Mouse (Mus musculus): ENCODE data around the gene Myl12a. TPM values are rescaled to one million over a fixed set of nuclear protein-coding genes. Genes with fewer than 3 reads are reported as not detected.

Myl12a gene
- polyA plus RNA-seq, 1 experiment from 2014 or later: 171 TPM

- Histone ChIP-seq H3K27me3 (ENCODE audit: control insufficient read depth, insufficient read depth, low read depth, low read length) (no peaks in the 10 kb centered on the region), H3K36me3 (ENCODE audit: control insufficient read depth, insufficient read depth) (no peaks in the 10 kb centered on the region), H3K27ac (ENCODE audit: low read length) (no peak overlapping the region), H3K4me1 (ENCODE audit: control insufficient read depth, low read depth, low read length) (no peaks in the 10 kb centered on the region), H3K4me2 (ENCODE audit: low read depth, low read length) (no peak overlapping the region), H3K9ac (ENCODE audit: low read depth, low read length) (no peak overlapping the region), H3K4me3 (ENCODE audit: low read depth, low read length) (no peak overlapping the region), H3K9me3 (replicated peaks; ENCODE audit: control insufficient read depth, low read length) (no peaks in the 10 kb centered on the region)
- no peak for ATAC-seq (ENCODE audit: low read depth)
- WGBS (ENCODE audit: insufficient replicate concordance): 46% methylated on average over 5 of the region's 5 CpGs
Measured at GRCm38 (mm10) chr17:71034472-71034871, 31.8 kb upstream of the Myl12a start.

GRCm38 (mm10) chr17:71032719-71033118 lies 30.0 kb upstream of the Myl12a start:
- no peaks in the 10 kb centered on the region for H3K9me3 ChIP-seq (replicated peaks; ENCODE audit: control insufficient read depth, low read length)
- no peaks in the 10 kb centered on the region for H3K4me1 ChIP-seq (ENCODE audit: control insufficient read depth, low read depth, low read length)
- H3K36me3 ChIP-seq (ENCODE audit: control insufficient read depth, insufficient read depth): no peaks in the 10 kb centered on the region
- WGBS (ENCODE audit: insufficient replicate concordance): 74% methylated on average over 10 of the region's 10 CpGs
- no peaks in the 10 kb centered on the region for H3K27me3 ChIP-seq (ENCODE audit: control insufficient read depth, insufficient read depth, low read depth, low read length)
- ATAC-seq (ENCODE audit: low read depth): no peak
- H3K9ac ChIP-seq (ENCODE audit: low read depth, low read length): no peak overlapping the region
- H3K4me2 ChIP-seq (ENCODE audit: low read depth, low read length): no peak overlapping the region
- no peak overlapping the region for H3K27ac ChIP-seq (ENCODE audit: low read length)
- no peak overlapping the region for H3K4me3 ChIP-seq (ENCODE audit: low read depth, low read length)

- no peak for ATAC-seq (ENCODE audit: low read depth)
- H3K27ac ChIP-seq (ENCODE audit: low read length): no peak overlapping the region
- H3K9ac ChIP-seq (ENCODE audit: low read depth, low read length): no peak overlapping the region
- no peaks in the 10 kb centered on the region for H3K4me1 ChIP-seq (ENCODE audit: control insufficient read depth, low read depth, low read length)
- H3K36me3 ChIP-seq (ENCODE audit: control insufficient read depth, insufficient read depth): no peaks in the 10 kb centered on the region
- WGBS (ENCODE audit: insufficient replicate concordance): 80% methylated on average over 3 of the region's 3 CpGs
- no peak overlapping the region for H3K4me3 ChIP-seq (ENCODE audit: low read depth, low read length)
- H3K4me2 ChIP-seq (ENCODE audit: low read depth, low read length): no peak overlapping the region
- no peaks in the 10 kb centered on the region for H3K27me3 ChIP-seq (ENCODE audit: control insufficient read depth, insufficient read depth, low read depth, low read length)
- no peaks in the 10 kb centered on the region for H3K9me3 ChIP-seq (replicated peaks; ENCODE audit: control insufficient read depth, low read length)
Measured at GRCm38 (mm10) chr17:71027186-71027585, 24.5 kb upstream of the Myl12a start.

- Histone ChIP-seq H3K4me2 (ENCODE audit: low read depth, low read length) (no peak overlapping the region), H3K4me3 (ENCODE audit: low read depth, low read length) (no peak overlapping the region), H3K27me3 (ENCODE audit: control insufficient read depth, insufficient read depth, low read depth, low read length) (no peaks in the 10 kb centered on the region), H3K27ac (ENCODE audit: low read length) (no peak overlapping the region), H3K9ac (ENCODE audit: low read depth, low read length) (no peak overlapping the region), H3K4me1 (ENCODE audit: control insufficient read depth, low read depth, low read length) (no peaks in the 10 kb centered on the region), H3K36me3 (ENCODE audit: control insufficient read depth, insufficient read depth) (no peaks in the 10 kb centered on the region), H3K9me3 (replicated peaks; ENCODE audit: control insufficient read depth, low read length) (no peaks in the 10 kb centered on the region)
- WGBS (ENCODE audit: insufficient replicate concordance): 65% methylated on average over 8 of the region's 8 CpGs
- no peak for ATAC-seq (ENCODE audit: low read depth)
Measured at GRCm38 (mm10) chr17:71025922-71026321, 23.2 kb upstream of the Myl12a start.

GRCm38 (mm10) chr17:71024071-71024470 lies 21.4 kb upstream of the Myl12a start:
- ATAC-seq (ENCODE audit: low read depth): no peak
- Histone ChIP-seq H3K9ac (ENCODE audit: low read depth, low read length) (no peak overlapping the region), H3K27ac (ENCODE audit: low read length) (no peak overlapping the region), H3K4me1 (ENCODE audit: control insufficient read depth, low read depth, low read length) (no peaks in the 10 kb centered on the region), H3K36me3 (ENCODE audit: control insufficient read depth, insufficient read depth) (no peaks in the 10 kb centered on the region), H3K27me3 (ENCODE audit: control insufficient read depth, insufficient read depth, low read depth, low read length) (no peaks in the 10 kb centered on the region), H3K9me3 (replicated peaks; ENCODE audit: control insufficient read depth, low read length) (no peaks in the 10 kb centered on the region), H3K4me2 (ENCODE audit: low read depth, low read length) (no peak overlapping the region), H3K4me3 (ENCODE audit: low read depth, low read length) (no peak overlapping the region)
- WGBS (ENCODE audit: insufficient replicate concordance): 86% methylated on average over 10 of the region's 10 CpGs

- no peaks in the 10 kb centered on the region for H3K27me3 ChIP-seq (ENCODE audit: control insufficient read depth, insufficient read depth, low read depth, low read length)
- no peaks in the 10 kb centered on the region for H3K9me3 ChIP-seq (replicated peaks; ENCODE audit: control insufficient read depth, low read length)
- no peak overlapping the region for H3K9ac ChIP-seq (ENCODE audit: low read depth, low read length)
- H3K4me2 ChIP-seq (ENCODE audit: low read depth, low read length): no peak overlapping the region
- no peaks in the 10 kb centered on the region for H3K4me1 ChIP-seq (ENCODE audit: control insufficient read depth, low read depth, low read length)
- no peaks in the 10 kb centered on the region for H3K36me3 ChIP-seq (ENCODE audit: control insufficient read depth, insufficient read depth)
- H3K27ac ChIP-seq (ENCODE audit: low read length): no peak overlapping the region
- 66% methylated on average over 13 of the region's 13 CpGs for whole genome bisulfite sequencing (ENCODE audit: insufficient replicate concordance)
- H3K4me3 ChIP-seq (ENCODE audit: low read depth, low read length): no peak overlapping the region
- ATAC-seq (ENCODE audit: low read depth): no peak
Measured at GRCm38 (mm10) chr17:71022841-71023240, 20.2 kb upstream of the Myl12a start.

- no peak overlapping the region for H3K4me3 ChIP-seq (ENCODE audit: low read depth, low read length)
- no peak overlapping the region for H3K4me2 ChIP-seq (ENCODE audit: low read depth, low read length)
- no peak for ATAC-seq (ENCODE audit: low read depth)
- no peaks in the 10 kb centered on the region for H3K27me3 ChIP-seq (ENCODE audit: control insufficient read depth, insufficient read depth, low read depth, low read length)
- no peaks in the 10 kb centered on the region for H3K4me1 ChIP-seq (ENCODE audit: control insufficient read depth, low read depth, low read length)
- no peak overlapping the region for H3K27ac ChIP-seq (ENCODE audit: low read length)
- H3K9me3 ChIP-seq (replicated peaks; ENCODE audit: control insufficient read depth, low read length): no peaks in the 10 kb centered on the region
- H3K36me3 ChIP-seq (ENCODE audit: control insufficient read depth, insufficient read depth): no peaks in the 10 kb centered on the region
- H3K9ac ChIP-seq (ENCODE audit: low read depth, low read length): no peak overlapping the region
- WGBS (ENCODE audit: insufficient replicate concordance): 54% methylated on average over 9 of the region's 9 CpGs
Measured at GRCm38 (mm10) chr17:71019860-71020259, 17.2 kb upstream of the Myl12a start.

GRCm38 (mm10) chr17:71019309-71019655 lies 16.6 kb upstream of the Myl12a start:
- H3K4me2 ChIP-seq (ENCODE audit: low read depth, low read length): no peak overlapping the region
- no peak overlapping the region for H3K9ac ChIP-seq (ENCODE audit: low read depth, low read length)
- H3K27me3 ChIP-seq (ENCODE audit: control insufficient read depth, insufficient read depth, low read depth, low read length): no peaks in the 10 kb centered on the region
- H3K4me3 ChIP-seq (ENCODE audit: low read depth, low read length): no peak overlapping the region
- H3K9me3 ChIP-seq (replicated peaks; ENCODE audit: control insufficient read depth, low read length): no peaks in the 10 kb centered on the region
- no peak for ATAC-seq (ENCODE audit: low read depth)
- no peaks in the 10 kb centered on the region for H3K36me3 ChIP-seq (ENCODE audit: control insufficient read depth, insufficient read depth)
- no peak overlapping the region for H3K27ac ChIP-seq (ENCODE audit: low read length)
- 28% methylated on average over 6 of the region's 6 CpGs for WGBS (ENCODE audit: insufficient replicate concordance)
- no peaks in the 10 kb centered on the region for H3K4me1 ChIP-seq (ENCODE audit: control insufficient read depth, low read depth, low read length)

DNA sequence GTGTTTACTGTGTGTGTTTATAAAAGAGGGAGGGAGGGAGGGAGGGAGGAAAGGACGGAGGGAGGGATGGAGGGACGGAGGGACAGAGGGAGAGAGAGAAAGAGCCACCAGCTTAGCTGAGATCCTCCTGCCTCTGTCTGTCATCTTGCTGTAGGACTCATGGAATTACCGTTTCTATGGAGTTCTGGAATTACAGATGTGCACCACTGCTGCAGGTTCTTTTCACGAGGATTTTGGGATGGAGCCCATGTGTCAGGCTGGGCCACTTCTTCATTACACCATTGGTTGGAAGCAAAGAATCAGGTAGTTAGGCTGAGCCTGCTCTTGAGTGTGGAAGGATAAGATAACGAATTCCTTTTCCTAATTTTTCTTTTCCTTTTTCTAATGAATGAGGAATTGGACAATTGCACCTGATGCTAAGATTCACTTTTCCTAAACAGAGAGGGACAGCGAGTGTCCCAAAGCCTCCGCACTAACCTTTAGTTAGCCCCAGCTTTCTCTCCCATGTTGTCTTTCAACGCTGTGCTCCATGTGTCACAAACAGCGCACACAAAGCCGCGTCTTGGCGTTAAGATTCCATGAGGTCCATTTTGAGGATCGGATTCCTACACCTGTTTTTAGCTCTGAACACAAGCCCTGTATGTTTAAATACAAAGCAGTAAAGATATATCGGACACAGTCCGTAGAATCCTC lies 16.1 kb upstream of the Myl12a start:
- 71% methylated on average over 15 of the region's 15 CpGs for WGBS (ENCODE audit: insufficient replicate concordance)
- H3K4me1 ChIP-seq (ENCODE audit: control insufficient read depth, low read depth, low read length): no peaks in the 10 kb centered on the region
- H3K4me2 ChIP-seq (ENCODE audit: low read depth, low read length): no peak overlapping the region

More for the DNA sequence above, 16.1 kb upstream of the Myl12a start:
- no peaks in the 10 kb centered on the region for H3K9me3 ChIP-seq (replicated peaks; ENCODE audit: control insufficient read depth, low read length)
- H3K36me3 ChIP-seq (ENCODE audit: control insufficient read depth, insufficient read depth): no peaks in the 10 kb centered on the region
- no peak for ATAC-seq (ENCODE audit: low read depth)
- no peaks in the 10 kb centered on the region for H3K27me3 ChIP-seq (ENCODE audit: control insufficient read depth, insufficient read depth, low read depth, low read length)
- H3K27ac ChIP-seq (ENCODE audit: low read length): no peak overlapping the region
- no peak overlapping the region for H3K9ac ChIP-seq (ENCODE audit: low read depth, low read length)
- H3K4me3 ChIP-seq (ENCODE audit: low read depth, low read length): no peak overlapping the region
